Mouse (Mus musculus) heart, postnatal 36 days (tissue): ENCODE results near the gene Camk1g. TPM values are rescaled to one million over a fixed set of nuclear protein-coding genes. Genes with fewer than 3 reads are reported as not detected.

ENCODE experiments used
- DNase-seq, 2 experiments: peaks; one replicate each; pipeline ENCODE4 v3.0.0; 2021 to 2022
- intact Hi-C: fragments of 180-260 bp; cut with DNase I; formaldehyde crosslinking; loops from one replicate; pipeline ENCODE4 v1.15.1; 2025
- total RNA-seq, 2 experiments: library from RNA; stranded (reverse); gene quantifications; 2 replicates each; pipeline ENCODE4 v1.2.3; 2021

Camk1g gene
- total RNA-seq, 2 experiments from 2014 or later: 1.0 TPM; not detected in 1

DNA sequence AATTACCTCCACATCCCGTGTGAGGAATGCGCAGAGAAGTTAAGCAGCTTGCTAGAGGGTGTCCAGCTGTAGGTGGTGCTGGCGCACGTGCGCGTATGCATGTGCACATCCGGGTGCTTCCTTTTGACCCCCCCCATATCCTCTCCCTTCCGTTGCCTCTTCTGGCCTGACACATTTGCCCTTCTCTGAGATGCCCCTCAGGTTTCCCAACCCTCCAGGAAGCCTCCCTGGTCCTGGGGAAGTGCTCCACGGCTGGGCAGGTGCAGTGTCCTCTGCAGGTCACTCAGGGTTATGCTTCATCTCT lies 33.1 kb downstream of the Camk1g start:
- intact Hi-C loops: no loop called here
- no peak for DNase-seq

DNA sequence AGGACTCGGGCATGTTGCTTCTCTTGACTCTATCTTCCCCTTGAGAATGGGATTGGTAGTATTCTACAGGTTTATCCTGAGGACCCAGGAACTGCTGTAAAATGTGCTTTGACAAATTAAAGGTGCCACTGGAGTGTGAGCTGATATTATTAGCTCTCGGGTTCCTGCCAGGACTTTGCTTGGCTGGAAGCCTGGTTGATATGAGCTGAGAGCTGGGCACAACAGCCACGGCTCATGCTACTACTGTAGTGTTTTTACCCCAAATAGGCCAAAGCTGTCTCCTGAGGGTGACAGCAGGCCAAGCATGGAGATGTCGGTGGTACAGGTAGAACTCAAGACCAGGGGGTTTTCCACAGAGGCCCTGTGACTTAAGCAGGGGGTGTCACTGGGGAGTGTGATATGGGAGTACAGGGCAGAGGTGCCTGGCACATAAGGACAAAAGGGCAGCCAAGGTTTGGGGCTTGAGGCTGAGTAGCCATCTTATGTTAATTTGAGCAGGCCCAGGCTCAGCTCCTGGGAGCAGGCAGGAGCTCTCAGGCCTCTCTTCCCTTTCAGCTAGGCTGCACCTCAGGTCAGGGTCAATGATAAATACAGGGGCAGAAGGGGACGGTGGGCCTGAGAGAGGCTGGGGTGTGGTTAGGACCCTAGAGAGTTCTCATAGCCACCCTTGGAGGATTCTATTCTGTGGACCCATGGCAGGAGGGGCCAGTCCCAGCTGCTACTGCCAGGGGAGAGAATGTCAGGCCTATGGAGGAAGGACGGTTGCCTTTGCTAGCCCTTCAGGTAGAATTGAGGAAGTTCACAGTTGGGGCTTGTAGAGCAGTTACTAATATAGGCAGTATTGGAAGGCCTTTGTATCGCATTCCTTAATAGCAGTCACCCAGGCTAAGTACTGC lies 33.7 kb downstream of the Camk1g start:
- intact Hi-C loops: no loop called here
- DNase-seq: peak; percentile 59

DNA sequence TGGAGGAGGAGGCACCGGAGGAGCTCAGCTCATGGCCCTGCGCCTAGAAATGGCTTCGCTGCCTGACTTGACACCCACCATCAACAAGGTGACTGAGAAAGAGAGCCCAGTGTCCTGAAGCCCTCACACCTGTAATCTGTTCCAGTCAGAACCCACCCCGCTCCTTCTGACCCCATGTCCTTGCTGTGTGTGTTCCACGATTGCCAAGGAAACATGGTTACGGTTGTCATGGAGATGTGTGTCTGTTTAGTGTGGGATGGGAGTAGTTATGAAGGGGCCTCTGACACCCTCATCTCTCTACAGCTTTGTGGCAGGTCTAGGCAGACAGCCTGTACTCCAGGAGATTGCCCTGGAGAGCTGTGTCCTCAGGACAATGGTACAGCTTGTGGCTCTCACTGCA lies 35.6 kb downstream of the Camk1g start:
- no peak for DNase-seq
- intact Hi-C loops: no loop called here

DNA sequence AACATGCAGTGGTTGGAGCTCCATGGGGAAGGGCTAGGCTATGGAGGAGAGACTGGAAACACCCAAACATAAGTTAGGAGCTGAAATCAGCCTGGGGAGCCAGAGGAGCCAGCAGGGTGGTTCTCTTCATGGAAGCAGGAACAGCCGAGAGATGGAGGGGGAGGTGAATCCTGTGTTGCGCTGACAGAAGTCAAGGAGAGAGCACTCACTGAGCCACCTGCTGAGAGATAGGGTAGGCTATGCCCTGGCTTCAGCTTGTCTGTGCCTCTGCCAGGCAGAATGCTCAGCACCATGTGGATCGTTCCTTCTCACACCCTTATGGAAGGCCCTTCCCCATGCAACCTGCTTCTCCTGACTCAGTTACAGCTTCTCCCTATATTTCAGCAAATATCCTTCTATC lies 36.3 kb downstream of the Camk1g start:
- no peak for DNase-seq
- intact Hi-C loops: loop anchor here (2.0 kb wide), 1 partner anchor 17 kb away; no protein-coding TSS in a partner anchor

DNA sequence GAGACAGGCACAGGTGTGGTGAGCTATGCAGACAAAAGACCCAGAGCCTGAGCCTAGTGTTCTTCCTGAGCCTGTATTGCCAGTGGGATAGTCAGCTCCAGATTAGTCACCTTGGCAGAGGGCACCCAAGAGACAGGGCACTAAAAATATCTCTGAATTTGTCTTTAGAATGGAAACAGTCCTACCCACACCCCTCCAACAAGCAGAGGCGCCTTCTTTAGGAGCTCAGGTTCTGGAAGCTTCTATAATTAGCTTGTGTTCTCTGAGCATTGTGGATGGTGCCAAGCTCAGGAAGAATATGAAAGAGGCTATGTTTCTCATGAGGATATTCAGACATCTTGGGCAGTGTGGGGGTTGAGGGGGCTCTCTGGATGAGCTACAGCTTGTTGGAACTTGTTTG lies 37.4 kb downstream of the Camk1g start:
- no peak for DNase-seq

DNA sequence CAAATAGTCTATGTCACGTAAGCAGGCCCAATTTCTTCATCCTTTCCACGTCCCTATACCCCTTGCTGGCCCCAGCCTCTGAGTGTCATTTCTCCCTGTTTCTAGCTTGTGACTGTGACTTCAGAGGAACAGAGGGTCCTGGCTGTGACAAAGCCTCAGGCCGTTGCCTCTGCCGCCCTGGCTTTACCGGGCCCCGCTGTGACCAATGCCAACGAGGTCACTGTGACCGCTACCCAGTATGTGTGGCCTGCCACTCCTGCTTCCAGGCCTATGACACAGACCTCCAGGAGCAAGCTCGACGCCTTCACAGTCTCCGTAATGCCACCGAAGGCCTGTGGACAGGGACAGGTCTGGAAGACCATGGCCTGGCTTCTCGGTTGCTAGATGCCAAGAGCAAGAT lies 38.1 kb downstream of the Camk1g start:
- peak in 1 of 2 experiments; percentile 42 for DNase-seq
- intact Hi-C loops: loop anchor here (2.0 kb wide), 1 partner anchor 15 kb away; no protein-coding TSS in a partner anchor

More for the DNA sequence above, 37.4 kb downstream of the Camk1g start:
- intact Hi-C loops: loop anchor here (2.0 kb wide), 1 partner anchor 16 kb away; no protein-coding TSS in a partner anchor

DNA sequence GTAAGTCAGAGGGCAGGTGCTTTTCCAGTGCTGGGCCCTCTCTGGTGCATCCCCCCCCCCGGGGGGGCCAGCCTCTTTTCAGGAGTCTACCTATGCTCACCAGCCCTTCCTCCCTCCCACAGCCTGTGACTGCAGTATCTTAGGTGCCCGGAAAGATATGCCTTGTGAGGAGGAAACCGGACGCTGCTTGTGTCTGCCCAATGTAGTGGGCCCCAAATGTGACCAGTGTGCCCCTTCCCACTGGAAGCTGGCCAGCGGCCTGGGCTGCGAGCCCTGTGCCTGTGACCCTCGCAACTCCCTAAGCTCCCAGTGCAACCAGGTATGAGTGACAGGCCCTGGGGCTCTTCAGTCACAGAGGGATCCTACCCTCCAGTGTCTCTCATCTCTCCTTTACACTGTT lies 39.5 kb downstream of the Camk1g start:
- intact Hi-C loops: loop anchor here (1.0 kb wide), 2 partner anchors 33 to 46 kb away; no protein-coding TSS in a partner anchor
- no peak for DNase-seq

DNA sequence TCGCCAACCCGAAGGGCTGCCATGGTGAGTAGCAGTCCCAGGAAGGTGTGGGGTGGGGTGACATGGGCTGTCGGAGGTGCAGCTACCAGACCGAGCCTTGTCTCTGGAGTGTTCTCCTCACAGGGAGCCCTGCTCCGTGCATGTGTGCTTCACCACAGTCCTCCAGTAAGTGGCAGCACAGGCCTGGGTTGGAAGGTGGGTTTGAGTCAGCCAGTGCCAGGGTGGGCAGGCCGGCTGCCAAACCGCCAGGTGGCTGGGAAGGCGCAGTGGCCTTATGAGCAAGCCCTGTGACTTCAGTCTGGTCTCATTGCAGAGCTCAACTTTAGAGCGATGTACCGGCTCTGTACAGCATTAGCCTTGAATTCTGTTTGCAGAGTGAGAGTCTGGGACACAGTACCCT lies 39.9 kb downstream of the Camk1g start:
- intact Hi-C loops: loop anchor here (1.0 kb wide), 2 partner anchors 33 to 46 kb away; no protein-coding TSS in a partner anchor
- peak; percentile 72 to 73 for DNase-seq

DNA sequence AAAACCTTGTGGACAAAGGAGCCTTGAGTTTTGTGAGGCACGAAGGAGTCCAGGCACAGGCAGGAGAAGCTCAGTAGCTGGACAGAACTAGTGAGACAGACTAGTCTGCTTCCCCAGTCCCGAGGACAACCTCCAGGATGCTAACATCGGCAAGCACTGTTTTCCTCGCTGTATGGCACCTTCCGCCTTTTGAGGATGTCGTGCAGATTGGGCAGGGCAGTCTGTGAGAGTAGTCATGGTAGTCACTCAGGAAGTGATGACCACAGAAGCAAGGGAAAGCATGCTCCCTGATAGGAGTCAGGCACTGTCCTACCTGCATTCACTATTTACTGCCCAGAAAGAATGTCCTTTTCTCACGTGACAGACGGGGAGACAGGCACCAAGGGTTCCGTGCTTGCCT lies 40.5 kb downstream of the Camk1g start:
- no peak for DNase-seq
- intact Hi-C loops: no loop called here

DNA sequence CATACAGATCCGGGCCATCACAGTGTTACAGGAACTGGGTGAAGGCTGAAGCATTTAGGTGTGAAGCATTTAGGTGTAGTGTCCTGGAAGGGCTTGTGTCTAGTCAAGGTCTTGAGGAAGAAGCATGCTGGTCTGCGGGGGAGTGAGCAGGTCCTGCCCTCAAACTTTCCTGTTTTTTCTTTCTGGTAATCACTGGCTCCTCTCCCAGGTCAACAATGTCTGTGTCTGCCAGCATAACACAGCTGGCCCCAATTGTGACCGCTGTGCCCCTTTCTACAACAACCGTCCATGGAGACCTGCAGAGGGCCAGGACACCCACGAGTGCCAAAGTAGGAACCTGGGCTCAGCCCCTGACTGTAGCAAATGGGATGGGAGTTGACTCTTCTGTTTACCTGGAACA lies 42.4 kb downstream of the Camk1g start:
- DNase-seq: no peak
- intact Hi-C loops: no loop called here

DNA sequence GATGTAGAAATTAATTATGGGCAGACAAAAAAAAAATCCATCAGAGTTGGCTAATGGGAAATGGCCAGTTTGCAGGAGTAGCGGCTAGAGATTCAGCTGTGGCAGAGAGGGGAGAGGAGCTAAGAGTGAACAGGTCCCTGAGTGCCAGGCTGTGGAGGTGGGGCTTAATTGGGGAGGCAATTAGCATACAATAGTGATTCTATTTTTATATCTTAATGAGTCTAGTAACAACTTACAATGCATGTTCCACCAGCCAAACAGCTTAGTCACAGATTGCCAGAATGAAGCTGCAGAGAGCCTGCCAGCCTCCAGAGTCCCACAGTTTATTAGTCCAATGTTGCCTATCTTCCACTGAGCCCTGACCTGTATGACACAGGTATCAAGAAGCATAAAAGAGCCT lies 42.9 kb downstream of the Camk1g start:
- intact Hi-C loops: no loop called here
- DNase-seq: no peak

DNA sequence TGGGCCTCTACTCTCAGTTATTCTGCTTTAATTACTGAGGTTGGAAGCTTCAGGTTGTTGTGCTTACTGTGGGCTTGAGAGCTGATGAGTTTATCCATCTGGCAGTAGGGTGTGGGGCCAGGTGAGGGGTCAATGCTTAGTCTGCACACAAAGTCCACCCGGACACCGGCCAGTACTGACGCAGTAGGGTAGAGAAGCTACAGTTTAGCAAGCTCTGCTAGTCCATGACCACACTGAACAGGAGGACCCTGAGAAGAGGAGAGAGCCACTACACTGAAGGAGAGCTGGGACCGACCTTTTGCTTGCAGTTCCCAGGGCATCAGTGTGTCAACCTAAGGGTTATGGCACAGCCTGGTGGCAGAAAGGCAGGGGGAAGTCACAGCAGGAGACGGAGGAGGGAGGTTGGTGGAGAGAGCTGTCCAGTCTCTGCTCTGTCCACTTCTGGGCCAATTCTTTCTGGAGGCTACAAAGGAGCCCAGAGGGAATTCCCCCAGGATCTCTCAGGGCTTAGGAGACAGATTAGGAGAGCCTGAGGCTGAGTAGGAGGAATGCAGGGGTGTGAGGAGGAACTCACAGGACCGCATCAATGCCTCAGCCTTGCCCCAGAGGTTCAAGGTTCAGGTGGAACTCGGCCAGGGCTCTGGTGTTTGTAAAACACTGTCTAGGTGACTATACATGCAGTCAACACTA lies 43.5 kb downstream of the Camk1g start:
- intact Hi-C loops: no loop called here
- DNase-seq: no peak

DNA sequence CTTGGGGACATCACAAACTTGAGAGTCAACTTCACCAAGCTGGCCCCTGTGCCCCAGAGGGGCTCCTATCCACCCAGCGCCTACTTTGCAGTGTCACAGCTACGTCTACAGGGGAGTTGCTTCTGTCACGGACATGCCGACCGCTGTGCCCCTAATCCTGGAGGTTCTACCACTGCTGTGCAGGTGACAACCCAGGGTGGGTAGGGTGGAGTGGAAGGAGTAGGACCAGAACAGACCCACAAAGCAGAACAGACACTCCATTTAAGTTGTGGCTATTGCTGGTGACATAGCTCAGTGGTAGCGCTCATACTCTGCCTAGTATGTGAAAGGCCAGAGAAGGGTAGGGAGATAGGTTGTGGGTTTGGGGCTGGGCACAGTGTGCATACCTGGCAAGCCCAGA lies 44.2 kb downstream of the Camk1g start:
- DNase-seq: no peak
- intact Hi-C loops: no loop called here

DNA sequence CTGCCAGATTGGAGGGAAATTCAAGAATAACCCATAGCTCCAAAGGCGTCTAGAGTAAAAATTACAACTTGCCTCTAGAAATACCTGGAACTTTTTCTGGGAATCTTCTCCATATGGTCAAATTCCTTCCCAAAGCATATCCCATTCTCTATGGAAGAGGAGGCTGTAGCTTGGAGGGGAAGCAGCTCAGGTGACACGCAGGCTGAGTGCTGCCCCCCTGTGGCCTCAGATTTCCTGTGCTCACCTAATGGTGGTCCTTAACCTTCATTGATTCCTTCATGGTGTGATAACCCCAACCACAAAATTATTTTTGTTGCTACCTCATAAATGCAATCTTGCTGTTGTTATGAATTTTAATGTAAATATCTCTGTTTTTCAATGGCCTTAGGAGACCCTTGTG lies 45.9 kb downstream of the Camk1g start:
- intact Hi-C loops: loop anchor here (1.0 to 5.0 kb wide), 3 partner anchors 69 to 192 kb away; partner anchors contain the start of gene Diexf
- DNase-seq: peak in 1 of 2 experiments; percentile 58

DNA sequence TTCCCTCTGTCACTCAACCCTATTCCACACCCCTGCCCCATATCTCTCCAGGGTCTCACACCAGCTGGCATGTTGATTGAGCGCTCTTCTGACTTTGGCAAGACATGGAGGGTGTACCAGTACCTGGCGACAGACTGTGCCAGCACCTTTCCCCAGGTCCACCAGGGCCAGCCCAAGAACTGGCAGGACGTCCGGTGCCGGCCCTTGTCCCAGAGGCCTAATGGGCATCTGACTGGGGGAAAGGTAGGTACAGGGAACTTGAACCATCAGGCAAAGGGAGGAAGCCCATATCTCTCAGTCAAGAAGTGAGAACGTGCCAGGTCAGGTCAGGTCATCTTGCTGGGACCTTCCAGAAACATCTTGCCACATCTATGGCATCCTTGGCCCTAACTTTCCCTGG lies 46.4 kb downstream of the Camk1g start:
- intact Hi-C loops: loop anchor here (1.0 to 5.0 kb wide), 3 partner anchors 68 to 191 kb away; partner anchors contain the start of gene Diexf
- no peak for DNase-seq

DNA sequence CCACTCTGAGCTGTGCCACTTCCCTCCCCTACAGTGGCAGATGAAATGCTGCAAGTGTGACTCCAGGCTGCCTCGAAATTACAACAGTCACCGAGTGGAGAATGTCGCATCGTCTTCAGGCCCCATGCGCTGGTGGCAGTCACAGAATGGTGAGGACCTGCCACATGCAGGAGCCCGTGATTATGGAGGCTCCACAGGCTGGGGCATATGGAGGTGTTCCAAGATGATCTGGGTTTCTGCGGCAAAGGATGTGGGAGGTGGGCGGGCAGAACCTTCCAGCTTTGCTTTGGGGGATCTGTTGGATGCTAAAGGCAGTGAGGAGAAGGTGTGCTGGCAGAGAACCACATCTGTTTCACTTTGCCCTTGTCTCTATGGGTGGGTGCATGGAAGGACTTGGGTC lies 49.7 kb downstream of the Camk1g start:
- DNase-seq: no peak
- intact Hi-C loops: loop anchor here (5.0 kb wide), 1 partner anchor 188 kb away; the partner anchor contains the start of gene Diexf

DNA sequence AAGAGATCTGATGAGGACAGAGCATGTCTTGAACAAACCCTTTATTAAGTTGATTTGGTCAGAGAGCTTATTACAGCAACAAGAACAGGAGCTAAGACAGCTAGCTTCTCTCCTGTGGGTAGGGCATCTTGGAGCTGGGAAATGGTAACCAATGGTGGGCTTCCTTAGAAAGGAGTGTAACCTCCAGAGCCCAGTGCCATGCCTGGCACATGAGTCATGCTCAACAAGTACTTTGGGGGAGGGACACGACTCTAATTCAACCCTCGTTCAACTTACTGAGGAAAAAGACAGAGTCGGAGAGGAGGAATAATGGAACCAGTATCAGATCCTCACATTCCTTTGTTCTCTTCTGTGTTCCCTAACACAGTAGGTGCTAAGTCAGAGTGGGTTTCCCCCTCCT lies 50.4 kb downstream of the Camk1g start:
- intact Hi-C loops: loop anchor here (5.0 kb wide), 1 partner anchor 187 kb away; the partner anchor contains the start of gene Diexf
- no peak for DNase-seq

DNA sequence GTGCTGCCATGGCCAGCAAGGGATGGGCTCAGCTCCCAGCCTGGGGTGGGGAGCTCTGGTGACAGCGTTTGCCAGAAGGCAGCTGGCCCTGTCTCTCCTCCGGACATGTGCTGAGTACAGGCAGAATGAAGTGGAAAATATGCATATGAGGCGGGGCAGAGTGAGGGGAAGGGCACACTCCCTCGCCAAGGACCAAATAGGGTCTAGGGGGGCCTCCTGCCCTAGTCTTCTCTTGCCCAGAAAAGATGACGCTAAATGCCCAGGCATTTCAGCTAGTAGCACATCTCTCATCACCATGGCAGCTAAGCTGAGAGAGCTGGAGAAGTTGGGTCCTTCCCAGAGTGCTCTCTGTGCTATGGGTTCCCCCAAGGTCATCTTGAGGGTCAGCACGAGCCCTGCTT lies 52.9 kb downstream of the Camk1g start:
- DNase-seq: peak; percentile 73 to 80
- intact Hi-C loops: loop anchor here (2.0 kb wide), 1 partner anchor 16 kb away; no protein-coding TSS in a partner anchor

DNA sequence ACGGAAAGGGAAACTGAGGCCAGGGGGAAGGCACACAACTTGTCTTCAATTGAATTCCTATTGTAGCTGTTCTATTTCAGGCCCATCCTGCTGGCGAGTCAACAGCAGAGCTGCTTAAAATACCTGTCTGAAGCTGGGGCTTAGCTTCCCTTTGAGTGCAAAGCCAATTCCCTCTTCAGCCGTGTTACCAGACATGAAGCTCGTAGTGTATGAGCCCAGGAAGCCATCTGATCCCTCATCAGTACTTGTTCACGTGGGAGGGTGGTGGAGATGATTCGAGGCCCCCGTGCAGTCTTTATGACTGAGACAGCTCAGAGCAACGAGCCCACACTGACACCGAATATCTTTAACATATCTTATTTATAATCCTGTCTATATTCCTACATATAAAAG lies 53.7 kb downstream of the Camk1g start:
- DNase-seq: no peak
- intact Hi-C loops: loop anchor here (1.0 to 2.0 kb wide), 2 partner anchors 16 to 43 kb away; partner anchors contain the start of gene G0s2

DNA sequence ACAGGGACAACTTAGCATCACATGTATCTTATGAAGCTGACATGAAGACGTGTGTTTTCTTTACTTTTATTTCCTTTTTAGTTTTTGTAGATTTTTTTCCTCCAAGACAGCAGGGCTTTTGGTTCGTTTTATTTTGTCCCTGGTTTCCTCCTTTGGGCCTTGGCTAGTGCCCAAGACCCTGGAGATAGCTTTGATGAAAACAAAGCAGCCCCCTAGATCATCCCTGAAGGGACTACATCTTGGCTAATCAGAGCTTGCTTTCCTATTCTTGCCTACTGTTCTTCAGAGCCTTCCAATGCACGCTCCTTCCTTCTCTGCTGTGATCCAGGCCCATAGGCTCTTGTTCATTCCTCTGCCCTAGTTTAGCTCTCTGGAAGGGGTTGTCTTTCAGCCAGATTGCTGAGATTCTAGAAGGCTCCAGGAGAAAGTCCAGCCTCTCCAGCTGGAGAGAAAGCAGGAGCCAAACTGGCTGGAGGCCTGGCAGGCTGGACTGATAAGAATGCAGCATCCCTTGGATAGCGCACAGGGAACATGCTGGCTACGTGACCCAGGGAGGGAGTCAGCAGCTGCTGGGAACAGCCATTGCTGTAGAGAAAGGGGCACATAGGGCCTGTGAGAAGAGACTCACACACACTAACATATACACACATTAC lies 54.3 kb downstream of the Camk1g start:
- intact Hi-C loops: loop anchor here (1.0 to 2.0 kb wide), 2 partner anchors 17 to 43 kb away; partner anchors contain the start of gene G0s2
- peak; percentile 83 to 87 for DNase-seq

DNA sequence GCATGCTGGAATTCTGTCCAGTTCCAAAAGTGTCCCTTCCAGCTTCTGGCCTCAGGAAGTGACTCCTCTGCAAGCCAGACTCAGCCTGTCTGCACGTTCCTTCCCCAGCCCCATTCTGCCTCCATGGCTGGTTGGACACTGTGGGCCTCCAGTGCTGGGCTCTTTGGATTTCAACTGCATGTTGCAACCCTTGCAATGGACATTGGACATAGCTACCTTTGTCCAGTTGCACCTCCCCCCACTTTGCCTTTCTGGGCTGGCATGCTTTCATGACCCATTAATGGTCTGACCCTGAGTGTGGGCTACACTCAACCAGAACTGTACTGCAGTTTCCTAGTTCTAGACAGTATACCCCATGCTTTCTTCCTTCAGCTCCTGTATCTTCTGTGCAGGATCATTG lies 58.5 kb downstream of the Camk1g start:
- no peak for DNase-seq
- intact Hi-C loops: no loop called here
